Mouse (Mus musculus): ENCODE results near the gene Ppp1r16b.

The Ppp1r16b gene

DNA sequence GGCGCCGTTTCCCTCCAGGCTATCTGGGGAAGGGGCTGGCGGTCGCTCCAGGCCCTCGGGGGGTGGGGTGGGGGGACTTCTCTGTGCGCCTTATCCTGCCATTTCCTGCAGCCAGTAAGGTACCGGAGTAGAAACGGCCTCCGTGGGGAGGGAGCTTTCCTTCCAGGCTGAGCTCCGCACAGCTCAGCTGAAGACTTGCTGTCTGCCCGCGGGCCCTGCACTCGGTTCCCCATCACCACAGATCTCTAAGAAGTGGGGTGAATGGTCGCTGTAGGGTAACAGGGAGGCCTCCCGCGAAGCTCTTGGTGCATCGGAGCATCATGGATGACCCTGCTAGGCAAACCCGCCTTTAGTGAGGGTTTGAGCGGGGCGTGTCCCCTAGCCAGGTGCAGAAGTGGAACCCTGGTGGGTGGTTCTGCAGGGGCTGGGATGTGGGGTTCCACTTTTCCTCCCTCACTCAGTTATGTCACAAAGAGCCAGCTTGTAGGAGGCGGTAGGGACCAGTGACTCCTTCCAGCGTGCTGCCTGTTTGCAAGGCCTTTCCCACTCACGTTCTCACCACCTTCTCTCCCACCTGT, 3.3 kb downstream of the Ppp1r16b start:
- DNase-seq (ENCODE audit: low spot score in 2 of 2): no peak

- no peak for DNase-seq (ENCODE audit: low spot score in 2 of 2)
Measured at GRCm38 (mm10) chr2:158669199-158670195, 4.3 kb downstream of the Ppp1r16b start.

GRCm38 (mm10) chr2:158670571-158670970, 5.4 kb downstream of the Ppp1r16b start:
- no peak for DNase-seq (ENCODE audit: low spot score in 2 of 2)

DNA sequence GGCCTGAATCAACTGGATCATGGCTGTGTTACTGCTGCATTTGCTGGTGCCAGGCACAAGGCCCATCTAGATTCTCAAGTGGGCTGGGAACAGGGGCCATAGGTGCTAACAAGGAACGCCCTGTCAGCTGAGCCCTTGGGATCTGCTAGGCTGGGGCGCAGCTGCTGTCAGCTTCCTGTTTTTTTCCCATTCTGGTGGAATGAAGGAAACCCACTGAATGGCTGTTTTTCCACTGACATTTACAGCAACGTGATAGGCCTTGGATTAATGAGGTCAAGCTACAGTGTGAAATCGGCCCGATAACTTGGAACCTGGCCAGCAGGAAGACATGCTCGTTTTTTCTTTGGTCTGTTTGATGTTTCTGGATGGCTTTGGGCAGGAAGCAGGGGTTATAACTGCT, 7.6 kb downstream of the Ppp1r16b start:
- DNase-seq (ENCODE audit: low spot score in 2 of 2): no peak

- peak in 1 of 2 experiments; percentile 64 for DNase-seq (ENCODE audit: low spot score in 2 of 2)
Measured at GRCm38 (mm10) chr2:158673493-158673892, 8.3 kb downstream of the Ppp1r16b start.

GRCm38 (mm10) chr2:158674131-158674530, 8.9 kb downstream of the Ppp1r16b start:
- DNase-seq (ENCODE audit: low spot score in 2 of 2): no peak

GRCm38 (mm10) chr2:158674759-158675158, 9.6 kb downstream of the Ppp1r16b start:
- DNase-seq (ENCODE audit: low spot score in 2 of 2): no peak

GRCm38 (mm10) chr2:158675161-158675560, 10.0 kb downstream of the Ppp1r16b start:
- no peak for DNase-seq (ENCODE audit: low spot score in 2 of 2)

DNA sequence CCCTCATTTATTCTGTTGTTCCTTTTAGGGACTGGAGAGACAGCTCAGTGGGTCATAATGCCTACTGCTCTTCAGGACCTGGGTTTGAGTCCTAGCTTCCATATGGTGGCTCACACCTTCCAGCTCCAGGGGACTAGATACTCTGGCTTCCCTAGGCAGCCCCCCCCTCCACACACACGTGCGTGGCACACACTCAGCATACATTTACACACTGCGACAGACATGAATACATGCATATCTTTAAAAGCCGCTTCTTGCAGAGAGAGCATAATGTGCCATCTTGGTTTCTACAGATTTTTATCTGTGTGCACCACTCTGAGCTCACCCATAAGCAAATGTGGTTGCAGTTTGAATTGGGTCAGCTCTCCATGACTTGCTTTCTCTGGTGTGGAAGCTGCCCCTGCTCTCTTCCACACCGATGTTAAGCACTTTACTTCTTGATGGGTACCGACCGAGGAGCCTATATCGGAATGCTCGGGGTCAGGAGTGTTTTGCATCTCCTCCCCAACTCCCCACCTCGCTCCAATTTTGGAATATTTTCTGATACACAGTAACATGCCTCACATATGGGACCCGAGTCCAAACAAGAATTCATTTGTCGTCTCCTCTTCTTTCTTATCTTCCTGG, 10.8 kb downstream of the Ppp1r16b start:
- DNase-seq (ENCODE audit: low spot score in 2 of 2): no peak

DNA sequence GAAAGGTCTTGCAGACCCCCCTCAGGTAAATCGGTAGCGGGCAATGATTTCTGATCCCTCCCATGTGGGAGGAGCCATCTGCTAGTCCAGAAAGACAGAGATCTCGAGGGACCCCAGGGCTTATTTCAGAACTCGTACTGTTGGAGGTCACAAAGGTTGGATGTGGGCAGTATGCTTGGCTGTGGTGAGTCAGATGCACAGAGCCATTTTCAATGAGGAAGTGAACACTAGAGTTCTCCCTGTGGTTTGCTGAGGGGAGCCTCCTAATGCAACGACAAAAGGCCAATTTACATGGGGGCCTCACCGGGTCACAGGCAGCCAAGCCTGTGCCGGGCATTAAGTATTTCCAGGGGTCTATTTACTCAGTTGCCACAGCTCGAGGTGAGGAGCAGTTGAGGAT, 12.7 kb downstream of the Ppp1r16b start:
- no peak for DNase-seq (ENCODE audit: low spot score in 2 of 2)

- DNase-seq (ENCODE audit: low spot score in 2 of 2): no peak
Measured at GRCm38 (mm10) chr2:158679091-158679490, 13.9 kb downstream of the Ppp1r16b start.

- DNase-seq (ENCODE audit: low spot score in 2 of 2): no peak
Measured at GRCm38 (mm10) chr2:158680357-158680889, 15.2 kb downstream of the Ppp1r16b start.

GRCm38 (mm10) chr2:158681714-158682113, 16.5 kb downstream of the Ppp1r16b start:
- DNase-seq (ENCODE audit: low spot score in 2 of 2): no peak

- no peak for DNase-seq (ENCODE audit: low spot score in 2 of 2)
Measured at GRCm38 (mm10) chr2:158682344-158683037, 17.3 kb downstream of the Ppp1r16b start.

- DNase-seq (ENCODE audit: low spot score in 2 of 2): no peak
Measured at GRCm38 (mm10) chr2:158683038-158683413, 17.8 kb downstream of the Ppp1r16b start.

DNA sequence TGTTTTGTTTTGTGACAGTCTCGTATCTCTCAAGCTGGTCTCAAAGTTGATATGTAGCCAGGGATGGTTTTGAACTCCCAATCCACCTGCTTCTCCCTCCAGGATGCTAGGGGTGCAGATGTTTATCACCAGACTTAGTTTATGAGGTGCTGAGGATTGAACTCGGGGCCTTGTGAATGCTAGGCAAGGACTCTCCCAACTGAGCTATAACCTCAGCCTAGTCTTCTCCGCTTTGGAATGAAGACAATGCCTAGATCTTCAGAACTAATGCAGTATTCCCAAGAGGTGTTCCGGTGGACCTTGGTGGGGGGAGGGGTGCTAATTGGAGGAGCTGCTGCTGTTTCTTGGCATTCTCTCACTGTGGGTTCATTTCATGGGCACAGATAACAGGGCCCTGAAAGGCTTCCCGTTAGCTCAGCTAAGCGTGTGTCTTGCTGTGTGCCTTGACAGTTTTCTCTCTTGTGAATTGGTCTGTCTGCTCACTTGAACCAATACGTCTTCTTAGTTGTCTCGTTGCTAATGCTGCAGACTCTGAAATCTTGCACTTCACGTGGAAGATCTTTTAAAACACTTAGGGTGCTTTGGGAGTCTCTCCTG, 19.1 kb downstream of the Ppp1r16b start:
- no peak for DNase-seq (ENCODE audit: low spot score in 2 of 2)

- no peak for DNase-seq (ENCODE audit: low spot score in 2 of 2)
Measured at GRCm38 (mm10) chr2:158684910-158685309, 19.7 kb downstream of the Ppp1r16b start.

GRCm38 (mm10) chr2:158686394-158686793, 21.2 kb downstream of the Ppp1r16b start:
- DNase-seq (ENCODE audit: low spot score in 2 of 2): no peak

DNA sequence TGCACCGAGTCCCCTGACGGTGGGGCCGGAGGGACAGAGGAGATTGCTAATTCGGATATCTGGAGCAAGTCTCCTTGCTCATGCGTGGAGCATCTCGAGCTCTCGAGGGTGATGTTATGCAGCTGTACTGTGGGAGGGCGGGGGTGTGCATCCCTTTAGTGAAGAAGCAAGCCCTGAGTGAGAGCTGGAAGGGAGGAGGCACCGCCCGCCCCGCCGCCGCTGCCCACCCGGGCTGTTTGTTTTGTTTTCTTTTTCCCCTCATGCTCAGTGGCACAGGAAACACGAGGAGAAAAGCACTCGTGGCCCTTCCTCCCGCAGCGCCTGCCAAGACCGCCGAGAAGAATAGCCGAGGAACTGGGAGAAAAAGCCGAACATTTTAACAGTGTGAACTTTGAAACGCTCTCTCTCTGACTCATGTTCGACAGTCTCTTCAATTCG, 22.6 kb downstream of the Ppp1r16b start:
- DNase-seq (ENCODE audit: low spot score in 2 of 2): peak in 1 of 2 experiments; percentile 50

GRCm38 (mm10) chr2:158689060-158689459, 23.9 kb downstream of the Ppp1r16b start:
- no peak for DNase-seq (ENCODE audit: low spot score in 2 of 2)

- DNase-seq (ENCODE audit: low spot score in 2 of 2): no peak
Measured at GRCm38 (mm10) chr2:158689640-158690039, 24.4 kb downstream of the Ppp1r16b start.
